Mouse (Mus musculus) MEL-GATA-1-ER (cell line): ENCODE data around the gene Dock2.

ENCODE experiments used
- DNase-seq: peaks from one replicate; pipeline ENCODE4 v3.0.0-alpha.2; 2012; ENCODE audit warnings: low read depth; ENCODE audit errors: extremely low read depth

Dock2 gene

DNA sequence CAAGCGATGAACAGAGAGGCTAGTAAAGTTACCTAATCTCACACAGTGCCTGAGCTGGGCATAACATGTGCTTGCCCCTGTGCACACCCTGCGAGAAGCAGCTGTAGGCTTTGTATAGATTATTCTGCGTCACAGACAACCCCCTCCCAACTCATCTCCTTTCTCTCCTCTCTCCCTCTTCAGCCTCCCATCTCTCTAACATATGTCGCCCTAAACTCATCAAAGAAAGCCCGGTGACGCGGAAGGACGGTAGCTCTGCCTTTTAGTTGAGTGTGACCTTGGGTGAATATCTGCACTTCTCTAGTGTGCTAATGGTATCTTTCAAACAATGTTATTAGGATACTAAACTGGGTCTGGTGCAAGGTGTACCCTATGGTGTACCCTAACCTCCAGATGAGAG, 13.7 kb downstream of the Dock2 start:
- no peak for DNase-seq

DNA sequence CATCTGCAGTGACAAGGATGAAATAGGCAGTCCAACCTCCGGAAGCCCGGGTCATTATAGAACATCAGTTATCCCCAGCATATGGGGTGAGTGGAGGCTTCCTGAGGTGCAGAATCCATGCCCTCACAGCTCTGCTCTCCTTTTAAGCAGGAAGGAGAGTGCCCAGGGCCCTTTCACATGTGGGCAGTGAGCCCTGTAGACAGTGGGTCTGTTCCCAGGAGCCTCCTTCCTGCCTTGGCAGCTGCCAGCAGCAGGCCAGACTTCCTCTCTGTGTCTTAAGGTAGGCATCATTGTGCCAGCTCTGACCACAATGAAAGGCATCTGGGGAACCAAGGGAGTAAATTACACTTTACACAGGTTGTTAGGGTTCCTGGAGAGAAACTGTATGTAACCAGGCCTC, 14.3 kb downstream of the Dock2 start:
- no peak for DNase-seq

DNA sequence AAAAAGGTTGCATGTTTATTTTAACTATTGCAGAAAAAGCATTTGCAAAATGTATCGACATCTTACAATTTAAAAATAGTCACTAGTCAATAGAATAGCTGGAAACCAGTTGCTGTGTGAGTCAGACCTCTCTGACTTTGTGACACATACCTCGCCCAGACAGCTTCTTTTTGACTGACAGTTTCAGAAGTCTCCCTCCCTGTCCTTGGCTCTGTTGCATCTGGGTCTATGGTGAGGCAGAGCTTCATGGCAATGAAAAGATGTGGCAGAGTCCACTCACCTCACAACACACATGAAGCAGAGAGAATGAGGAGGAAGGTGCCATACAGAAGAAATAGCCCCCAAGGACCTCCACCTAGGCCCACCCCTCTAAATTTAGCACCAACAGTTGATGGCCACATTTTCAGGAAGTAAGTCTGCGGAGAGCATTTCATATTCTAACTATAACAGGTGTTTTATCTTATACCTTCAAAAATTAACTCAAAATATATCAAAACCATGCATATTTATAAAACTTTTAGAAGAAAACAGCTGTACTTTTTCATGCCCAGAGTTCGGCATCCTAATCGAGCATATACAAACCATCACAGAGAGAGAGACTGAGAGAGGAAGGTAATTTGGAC, 19.8 kb downstream of the Dock2 start:
- no peak for DNase-seq

GRCm38 (mm10) chr11:34762570-34763127, 21.0 kb downstream of the Dock2 start:
- no peak for DNase-seq

DNA sequence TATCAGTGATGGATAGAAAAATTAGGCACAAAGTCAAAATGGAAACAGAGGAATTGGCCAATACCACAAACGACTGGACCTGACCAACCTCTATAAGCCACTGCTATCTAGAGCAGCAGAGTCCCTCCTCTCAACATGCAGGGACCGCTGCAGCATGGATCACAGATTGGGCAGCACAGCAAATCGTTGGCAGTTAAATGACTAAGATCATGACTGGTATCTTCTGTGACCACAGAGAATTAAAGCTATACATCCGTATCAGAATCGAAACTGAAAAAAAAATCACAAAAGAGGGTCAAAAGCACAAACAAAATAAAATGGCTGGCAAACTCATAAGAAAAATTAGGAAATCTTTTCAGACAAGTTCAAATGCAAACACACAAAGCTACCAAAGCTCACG, 21.6 kb downstream of the Dock2 start:
- DNase-seq = no peak

GRCm38 (mm10) chr11:34759582-34759981, 24.1 kb downstream of the Dock2 start:
- no peak for DNase-seq

DNA sequence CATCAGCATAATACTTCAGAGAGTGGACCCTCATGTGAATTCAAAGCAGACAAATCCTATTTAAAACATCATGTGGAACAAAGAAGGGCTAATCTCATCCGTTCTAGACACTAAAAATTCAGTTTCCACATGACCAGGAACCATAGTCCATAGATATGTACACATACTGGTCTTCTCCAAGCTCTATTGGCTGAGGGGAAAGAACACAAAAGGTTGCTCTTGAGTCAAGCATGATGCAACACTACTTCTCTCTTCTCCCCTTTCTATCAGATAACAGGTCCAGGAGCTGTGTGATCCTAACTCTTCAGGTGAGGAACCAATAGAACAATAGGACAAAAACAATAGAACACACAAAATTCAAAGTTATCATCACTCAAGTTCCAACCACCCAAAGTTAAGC, 42.6 kb downstream of the Dock2 start:
- DNase-seq = no peak

- no peak for DNase-seq
Measured at GRCm38 (mm10) chr11:34739816-34740215, 43.9 kb downstream of the Dock2 start.

GRCm38 (mm10) chr11:34738945-34739344, 44.7 kb downstream of the Dock2 start:
- no peak for DNase-seq

- DNase-seq = peak; percentile 88
Measured at GRCm38 (mm10) chr11:34737193-34737592, 46.5 kb downstream of the Dock2 start.

- no peak for DNase-seq
Measured at GRCm38 (mm10) chr11:34734033-34734432, 49.7 kb downstream of the Dock2 start.

GRCm38 (mm10) chr11:34727467-34727866, 56.2 kb downstream of the Dock2 start:
- peak; percentile 47 for DNase-seq

- no peak for DNase-seq
Measured at GRCm38 (mm10) chr11:34726699-34727347, 56.9 kb downstream of the Dock2 start.

DNA sequence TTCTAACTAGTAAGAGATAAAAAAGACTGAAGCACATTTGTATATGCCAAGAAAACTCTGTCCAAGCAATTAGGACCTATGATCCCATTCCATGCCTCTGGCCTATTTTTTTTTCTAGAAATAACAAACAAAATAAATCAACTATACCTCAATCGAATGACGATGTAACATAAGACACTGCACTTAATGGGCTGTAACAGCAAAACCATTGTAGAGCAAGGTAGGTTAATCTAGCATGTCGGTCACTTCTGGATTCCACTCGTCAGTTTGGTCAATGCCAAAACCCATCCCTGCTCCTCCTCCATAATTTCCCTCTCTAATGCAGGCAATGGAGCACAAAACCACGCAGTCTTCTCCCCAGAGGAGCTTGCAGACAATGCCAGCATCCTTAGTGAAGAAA, 70.3 kb downstream of the Dock2 start:
- no peak for DNase-seq

GRCm38 (mm10) chr11:34708278-34708677, 75.4 kb downstream of the Dock2 start:
- no peak for DNase-seq

DNA sequence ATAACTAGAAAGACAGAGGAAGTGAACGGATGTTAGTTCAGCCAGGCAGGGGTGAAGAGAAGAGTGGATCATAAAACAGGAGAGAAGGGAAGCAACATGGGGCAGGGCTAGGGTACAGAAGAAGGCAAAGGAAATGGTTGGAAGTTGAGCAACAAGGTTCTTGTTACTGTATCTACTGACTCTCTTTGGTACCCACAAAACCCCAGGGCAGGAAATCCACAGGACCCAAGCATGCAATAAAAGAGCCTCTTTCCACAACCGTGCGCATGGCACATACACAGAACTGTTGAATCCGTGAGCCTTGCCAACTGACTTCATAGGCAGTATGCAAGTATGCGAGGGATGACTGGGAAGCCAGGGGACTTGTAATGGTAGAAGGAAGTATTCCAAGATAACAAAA, 76.3 kb downstream of the Dock2 start:
- no peak for DNase-seq

GRCm38 (mm10) chr11:34705108-34705446, 78.6 kb downstream of the Dock2 start:
- DNase-seq = no peak

GRCm38 (mm10) chr11:34704384-34705107, 79.1 kb downstream of the Dock2 start:
- DNase-seq = no peak

DNA sequence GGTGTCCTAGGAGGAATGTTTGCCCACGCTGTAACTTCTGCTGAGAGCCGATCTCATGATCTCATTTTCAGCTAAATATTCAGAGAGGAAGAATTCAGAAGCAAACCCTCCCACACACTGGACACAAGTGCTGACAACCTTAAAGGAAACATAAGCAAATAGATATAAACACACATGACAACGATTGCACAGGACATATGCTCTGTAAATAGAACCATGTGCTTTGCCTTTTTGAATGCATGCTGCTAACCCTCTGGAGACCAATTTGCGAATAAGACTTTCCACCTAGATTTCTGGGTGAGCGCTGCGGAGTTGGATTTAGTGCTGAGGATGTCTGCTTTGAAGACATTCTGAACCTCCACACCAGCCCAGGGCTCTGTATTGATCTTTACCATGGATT, 79.8 kb downstream of the Dock2 start:
- DNase-seq = no peak

GRCm38 (mm10) chr11:34681790-34682189, 101.9 kb downstream of the Dock2 start:
- peak; percentile 40 for DNase-seq

DNA sequence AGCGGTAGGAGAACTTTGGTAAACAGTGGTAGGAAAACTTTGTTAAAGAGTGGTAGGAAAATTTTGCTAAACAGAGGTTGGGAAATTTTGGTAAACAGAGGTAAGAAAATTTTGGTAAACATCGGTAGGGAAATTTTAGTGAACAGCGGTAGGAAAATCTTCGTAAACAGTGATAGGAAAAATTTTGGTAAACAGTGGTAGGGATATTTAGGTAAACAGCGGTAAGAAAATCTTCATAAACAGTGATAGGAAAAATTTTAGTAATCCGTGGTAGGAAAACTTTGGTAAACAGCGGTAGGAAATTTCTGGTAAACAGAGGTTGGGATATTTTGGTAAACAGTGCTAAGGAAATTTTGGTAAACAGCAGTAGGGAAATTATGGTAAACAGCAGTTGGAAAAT, 239.1 kb downstream of the Dock2 start:
- no peak for DNase-seq

GRCm38 (mm10) chr11:34532131-34532530, 251.6 kb downstream of the Dock2 start:
- DNase-seq = no peak

DNA sequence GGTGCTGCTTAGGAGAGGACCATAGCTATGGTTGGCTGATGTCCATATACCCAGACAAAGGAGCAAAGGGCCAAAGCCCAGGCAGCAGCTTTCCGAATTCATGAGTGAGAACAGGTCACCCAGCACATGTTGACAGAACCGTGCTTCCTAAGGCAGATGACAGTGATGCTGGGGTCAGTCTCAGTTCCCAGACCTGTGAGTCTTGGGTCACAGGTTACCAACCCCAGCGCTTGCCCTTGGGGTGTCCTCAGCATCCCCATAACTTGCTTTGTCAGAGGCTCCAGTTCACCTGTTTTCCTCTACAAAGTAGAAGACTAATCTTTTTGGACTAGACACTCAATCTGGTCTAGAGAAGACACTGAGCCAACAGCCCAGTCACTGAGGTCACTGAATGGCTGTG, 252.7 kb downstream of the Dock2 start:
- DNase-seq = no peak
